Mouse (Mus musculus) lung, adult 2 months (tissue): ENCODE measurements at regions not wholly inside any gene's neighbourhood (a gene's known extent, or its start where the extent isn't known, plus 50 kb on each side); places are given as distances from the start of the nearest gene placed in this dataset.
A peak's percentile ranks its signal among the peaks of the same experiment; 100 is the strongest.

Experiments
- DNase-seq: peaks from one replicate; pipeline ENCODE4 v3.0.0; 2022
- H3K4me1 ChIP-seq: fragments of 200-500 bp; 2 replicates; pipeline ENCODE4 v1.6.1; 2011; ENCODE audit warnings: low read length; ENCODE audit not compliant: control insufficient read depth, insufficient read depth
- H3K4me3 ChIP-seq: fragments of 200-500 bp; replicated peaks from 2 replicates; pipeline ENCODE3; 2011; ENCODE audit warnings: low read depth, mild to moderate bottlenecking, control low read depth, low read length; ENCODE audit errors: extremely low read depth
- CTCF ChIP-seq: fragments of 200-500 bp; IDR thresholded peaks from 2 replicates; pipeline ENCODE4 v1.5.1; 2011; ENCODE audit warnings: mild to moderate bottlenecking, low read length, control low read depth; ENCODE audit not compliant: insufficient read depth
- POLR2A ChIP-seq: fragments of 200-500 bp; IDR thresholded peaks from 2 replicates; pipeline ENCODE4 v1.6.1; 2011; ENCODE audit warnings: low read depth, mild to moderate bottlenecking, control low read depth, low read length, borderline replicate concordance; ENCODE audit errors: extremely low read depth
- WGBS: fragments of 180-500 bp; shearing (Covaris S2); methylation state at CpG from one replicate; pipeline ENCODE4 v1.1.7; 2018; 5-methylcytosine and 5-hydroxymethylcytosine counted together

GRCm38 (mm10) chr7:67446606-67447005 is 73.9 kb upstream of the Mef2a start:
- no peak for DNase-seq
- peaks cover 8% of the 10 kb centered on the region; the same call in 1 of the 2 replicates for H3K4me1 ChIP-seq
- 47% methylated on average over 9 of the region's 9 CpGs for WGBS
- no peak overlapping the region for H3K4me3 ChIP-seq
- TF ChIP-seq CTCF = no peak
- no peak for TF ChIP-seq POLR2A

DNA sequence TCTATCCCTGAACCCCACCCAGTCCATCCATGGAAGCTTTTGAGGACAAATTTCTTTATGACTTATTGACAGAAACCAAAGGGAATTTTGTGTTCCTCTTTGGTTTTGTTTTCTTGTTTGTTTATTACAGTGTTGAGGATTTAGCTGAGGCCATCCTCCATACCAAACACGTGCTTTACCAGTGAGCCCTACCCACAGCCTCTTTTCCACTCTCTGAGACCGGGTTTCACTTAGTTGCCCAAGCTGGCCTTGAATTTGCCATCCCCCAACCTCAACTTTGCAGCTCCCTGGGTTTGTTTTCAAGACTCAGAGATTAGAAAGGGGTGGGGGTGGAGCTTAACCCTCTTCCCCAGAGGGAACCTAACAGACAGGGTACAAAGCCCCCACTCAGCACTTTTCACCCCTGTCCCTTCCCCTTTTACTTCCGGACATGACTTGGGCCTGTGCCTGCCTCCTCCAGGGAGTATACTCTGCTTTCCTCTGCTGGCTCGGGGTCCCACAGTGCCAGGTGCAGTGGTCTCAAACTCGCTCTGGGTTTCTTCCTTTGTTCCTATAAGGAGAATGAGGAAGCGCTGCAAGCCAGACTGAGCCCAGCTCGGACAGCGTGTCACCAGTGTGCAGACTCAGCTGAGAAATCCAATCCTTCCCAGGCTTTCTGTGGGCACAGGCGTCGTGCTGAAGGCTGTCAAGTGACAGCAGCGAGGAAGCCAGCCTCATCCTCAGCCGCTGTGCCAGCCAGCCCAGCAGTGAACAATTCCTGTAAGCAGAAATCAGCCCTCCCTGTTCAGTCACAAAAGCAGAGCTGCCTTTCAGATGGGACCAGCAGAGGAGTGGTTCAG is 72.8 kb upstream of the Mef2a start:
- no peak for DNase-seq
- WGBS = 48% methylated on average over 12 of the region's 12 CpGs
- no peak overlapping the region for H3K4me3 ChIP-seq
- peaks cover 8% of the 10 kb centered on the region; the same call in 1 of the 2 replicates for H3K4me1 ChIP-seq
- no peak for TF ChIP-seq POLR2A

DNA sequence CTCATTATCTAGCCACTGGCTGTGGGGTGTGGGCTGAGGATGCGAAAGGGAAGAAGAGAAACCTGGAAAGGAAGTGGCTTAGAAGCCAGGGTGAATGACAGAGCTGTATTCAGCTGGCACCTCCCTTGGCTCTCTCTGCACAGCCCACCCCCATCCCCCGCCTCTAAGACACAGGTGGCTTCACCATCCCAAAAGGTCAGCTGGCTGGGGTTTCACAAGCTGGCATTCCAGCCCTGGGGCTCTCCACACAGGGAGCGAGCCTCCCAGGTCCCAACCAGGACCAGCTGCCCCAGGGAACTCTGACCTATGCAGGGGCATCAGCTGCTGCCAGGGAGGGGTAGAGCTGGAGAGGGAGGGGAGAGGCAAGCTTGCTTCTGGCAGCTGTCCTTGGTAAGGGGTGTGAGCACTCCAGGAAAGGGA is 71.9 kb upstream of the Mef2a start:
- Histone ChIP-seq H3K4me1 (peaks cover 8% of the 10 kb centered on the region; the same call in 1 of the 2 replicates), H3K4me3 (no peak overlapping the region)
- no peak for TF ChIP-seq CTCF
- no peak for TF ChIP-seq POLR2A
- 55% methylated on average over 3 of the region's 3 CpGs for WGBS
- no peak for DNase-seq

- no peak overlapping the region for H3K4me3 ChIP-seq
- no peak for TF ChIP-seq CTCF
- H3K4me1 ChIP-seq = peaks cover 8% of the 10 kb centered on the region; the same call in 1 of the 2 replicates
- WGBS = 81% methylated on average over 3 of the region's 3 CpGs
- DNase-seq = no peak
These were observed 71.0 kb upstream of the Mef2a start for GRCm38 (mm10) chr7:67443666-67444065.

- DNase-seq = no peak
- no peak overlapping the region for H3K4me3 ChIP-seq
These were observed 70.4 kb upstream of the Mef2a start for GRCm38 (mm10) chr7:67443001-67443555.

GRCm38 (mm10) chr7:67442284-67442683 is 69.6 kb upstream of the Mef2a start:
- TF ChIP-seq POLR2A (no peak), CTCF (no peak)
- 54% methylated on average over 7 of the region's 7 CpGs for WGBS
- Histone ChIP-seq H3K4me3 (no peak overlapping the region), H3K4me1 (peaks cover 9% of the 10 kb centered on the region; the same call in 1 of the 2 replicates)
- no peak for DNase-seq

More at GRCm38 (mm10) chr7:67443001-67443555, 70.4 kb upstream of the Mef2a start:
- TF ChIP-seq POLR2A (no peak), CTCF (no peak)
- 44% methylated on average over 12 of the region's 12 CpGs for WGBS
- peaks cover 8% of the 10 kb centered on the region; the same call in 1 of the 2 replicates for H3K4me1 ChIP-seq

- no peak for DNase-seq
- no peak for TF ChIP-seq POLR2A
- TF ChIP-seq CTCF = no peak
- WGBS = 87% methylated on average over 8 of the region's 8 CpGs
- peaks cover 10% of the 10 kb centered on the region; the same call in 1 of the 2 replicates for H3K4me1 ChIP-seq
- no peak overlapping the region for H3K4me3 ChIP-seq
These were observed 68.1 kb upstream of the Mef2a start for GRCm38 (mm10) chr7:67440806-67441205.

DNA sequence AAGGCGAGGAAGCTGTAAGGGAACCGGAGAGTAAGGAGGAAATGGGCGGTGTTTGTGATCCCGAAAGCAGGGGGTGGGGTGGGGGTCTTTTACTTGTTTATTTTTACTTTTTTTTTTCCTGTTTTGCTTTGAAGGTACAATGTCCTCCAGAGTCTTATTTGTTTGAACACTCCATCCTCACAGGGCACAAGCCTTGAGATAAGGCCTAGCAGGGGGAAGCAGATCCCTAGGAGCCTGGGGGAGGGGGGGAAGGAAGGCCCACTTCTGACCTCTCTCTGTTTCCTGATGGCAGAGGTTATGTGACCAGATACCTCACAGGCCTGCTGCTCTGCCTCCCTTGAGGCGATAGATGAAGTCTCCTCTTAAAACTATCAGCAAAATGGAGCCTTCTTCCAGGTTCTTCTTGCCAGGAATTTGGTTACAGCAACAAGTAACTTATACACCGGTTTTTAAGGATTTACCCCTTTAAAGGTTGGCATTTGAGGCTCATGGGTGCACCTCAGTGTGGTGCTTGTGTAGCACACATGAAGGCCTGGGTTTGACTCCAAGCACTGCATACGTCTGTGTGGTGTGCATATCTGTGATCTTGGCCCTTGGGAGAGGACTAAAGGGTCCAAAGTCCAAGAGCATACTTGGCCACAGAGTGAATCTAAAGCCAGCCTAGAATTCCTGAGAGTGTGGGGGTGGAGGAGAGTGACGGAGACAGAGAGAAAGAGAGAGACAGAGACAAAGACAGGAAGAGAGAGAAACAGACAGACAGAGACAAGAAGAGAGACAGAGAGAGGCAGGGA is 64.8 kb upstream of the Mef2a start:
- DNase-seq = no peak
- WGBS = 54% methylated on average over 8 of the region's 8 CpGs
- TF ChIP-seq CTCF (no peak), POLR2A (no peak)
- no peak overlapping the region for H3K4me3 ChIP-seq
- peaks cover 4% of the 10 kb centered on the region; the same call in 1 of the 2 replicates for H3K4me1 ChIP-seq

GRCm38 (mm10) chr7:67435643-67436339 is 63.1 kb upstream of the Mef2a start:
- Histone ChIP-seq H3K4me3 (no peak overlapping the region), H3K4me1 (peaks cover 4% of the 10 kb centered on the region; the same call in 1 of the 2 replicates)
- peak; percentile 55 for DNase-seq
- TF ChIP-seq POLR2A (no peak), CTCF (no peak)
- 27% methylated on average over 11 of the region's 11 CpGs for WGBS
